Mouse (Mus musculus): ENCODE data around the gene Pex13.
"Not testable (repeated sequence)": the region's sequence is repeated elsewhere in the genome, so short reads cannot be mapped to it uniquely, and the experiment has no call there.

The Pex13 gene

DNA sequence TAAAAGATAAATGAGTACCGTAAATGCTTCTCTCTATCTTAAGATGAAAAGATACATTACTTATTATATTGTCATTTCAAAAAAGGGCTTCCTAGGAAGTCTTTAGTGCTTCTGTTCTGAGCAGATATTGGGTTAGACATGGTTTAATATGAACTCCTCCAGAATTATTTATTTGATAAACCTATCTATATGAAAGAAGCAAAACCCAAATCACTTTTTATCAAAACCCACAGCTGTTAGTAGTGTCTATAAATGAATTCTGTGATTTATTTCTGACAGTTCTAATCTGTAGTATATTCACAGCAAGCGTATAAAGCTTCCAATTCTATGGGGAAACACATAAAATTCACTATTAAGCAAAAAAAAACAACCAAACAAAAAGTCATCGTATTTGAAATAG lies 17.9 kb downstream of the Pex13 start:
- DNase-seq (ENCODE audit: low read depth in 1 of 2, low spot score in 2 of 2) = no peak

DNA sequence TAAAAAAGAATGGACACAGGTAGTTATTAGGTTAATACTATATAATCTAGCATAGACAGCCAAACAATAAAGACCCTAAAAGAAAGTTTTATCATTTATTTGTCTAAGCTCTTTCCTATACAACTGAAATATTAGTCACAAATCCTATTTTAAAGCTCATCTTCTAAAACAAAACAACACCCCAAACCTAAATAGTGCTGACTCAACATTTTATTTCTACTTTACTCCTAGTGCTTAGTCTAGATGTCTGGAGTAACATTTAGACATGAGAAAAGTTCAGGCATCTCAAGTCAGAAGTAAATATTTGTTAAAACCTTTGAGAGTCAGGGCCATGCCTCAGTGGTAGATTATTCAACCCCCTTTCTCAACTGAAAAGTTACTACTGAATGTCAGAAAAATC lies 18.3 kb downstream of the Pex13 start:
- DNase-seq (ENCODE audit: low read depth in 1 of 2, low spot score in 2 of 2) = no peak

DNA sequence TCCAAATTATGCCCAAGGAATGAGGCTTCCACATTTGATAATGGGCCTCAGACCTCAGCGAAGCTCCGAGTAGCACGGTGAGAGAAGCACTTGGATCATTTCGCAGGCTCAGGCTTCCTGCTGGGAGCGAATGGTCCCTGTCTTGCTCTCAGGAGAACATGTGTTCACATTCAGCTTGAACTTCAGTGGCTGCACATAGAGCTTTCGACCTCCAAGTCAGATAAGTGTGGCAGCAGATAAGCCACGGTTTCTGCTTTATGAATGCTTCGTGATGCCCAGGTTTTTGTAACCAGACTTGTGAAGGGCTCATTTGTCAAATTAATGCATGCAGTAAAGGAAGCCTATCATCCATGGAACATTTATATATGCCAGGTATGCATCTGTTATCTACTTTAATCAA lies 31.2 kb downstream of the Pex13 start:
- DNase-seq (ENCODE audit: low read depth in 1 of 2, low spot score in 2 of 2) = no peak

DNA sequence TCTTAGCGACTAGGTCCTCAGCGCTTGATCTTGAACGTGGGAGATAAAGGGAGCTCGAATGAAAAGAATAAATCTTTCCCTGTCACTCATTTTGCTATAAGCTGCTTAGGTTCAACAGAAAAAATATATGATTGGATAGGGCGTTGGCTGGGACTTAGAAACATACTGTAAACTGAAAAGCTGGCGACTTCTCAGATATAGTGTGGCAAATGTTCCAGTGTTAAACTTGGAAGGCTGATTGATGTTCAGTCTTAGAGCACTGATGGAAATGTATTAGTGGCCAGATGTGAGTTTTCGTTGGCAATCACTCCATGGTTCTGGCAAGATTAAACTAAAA lies 31.9 kb downstream of the Pex13 start:
- DNase-seq (ENCODE audit: low read depth in 1 of 2, low spot score in 2 of 2) = no peak

DNA sequence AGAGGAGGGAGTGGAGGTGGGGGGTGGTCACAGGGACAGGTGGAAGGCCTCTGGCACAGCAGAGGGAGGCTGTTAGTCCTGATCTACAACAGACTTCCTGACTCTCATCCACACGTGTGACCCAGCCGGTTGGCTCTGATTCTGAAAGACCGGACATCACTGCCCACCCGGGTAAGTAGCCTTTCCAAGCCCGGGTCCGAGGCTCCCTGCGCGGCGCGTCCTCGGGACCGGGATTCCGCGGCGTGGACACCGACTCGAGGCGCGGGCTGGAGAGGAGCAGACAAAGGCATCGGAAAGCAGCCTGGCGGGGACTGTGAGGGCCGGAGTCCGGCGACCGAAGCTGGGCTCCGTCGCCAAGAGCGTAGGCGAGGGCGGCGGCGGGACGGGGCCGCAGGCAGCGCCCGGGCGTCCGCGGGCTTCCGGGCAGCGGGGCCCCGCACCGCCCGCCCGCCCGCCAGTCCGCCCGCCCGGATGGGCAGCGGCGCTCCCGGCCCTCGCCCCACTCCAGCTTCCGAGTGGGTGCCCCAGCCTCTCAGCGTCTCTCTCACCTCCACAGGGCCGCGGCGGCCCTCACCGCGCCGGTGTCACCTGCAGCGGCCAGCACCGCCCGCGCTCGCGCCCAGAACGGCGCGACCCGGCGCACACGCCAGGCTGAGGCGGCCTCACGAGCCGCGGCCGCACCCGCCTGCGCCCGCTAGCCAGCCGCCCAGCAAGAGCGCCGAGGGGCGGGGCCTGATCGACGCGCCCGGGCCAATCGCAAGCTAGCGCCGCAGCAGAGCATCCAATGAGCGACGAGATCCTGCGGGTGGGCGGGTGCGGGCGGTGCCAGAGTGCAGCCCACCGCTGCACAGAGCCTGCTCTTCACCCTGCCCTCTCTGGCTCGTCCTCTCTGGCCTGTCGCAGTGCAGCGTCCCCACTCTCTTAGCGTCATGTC lies 32.5 kb downstream of the Pex13 start, which contains the start of gene 0610010F05Rik:
0610010F05Rik (minus strand) TSS at position 695 of the 934 bp plus-strand sequence.
- peak; percentile 13 to 51 for DNase-seq (ENCODE audit: low read depth in 1 of 2, low spot score in 2 of 2)

DNA sequence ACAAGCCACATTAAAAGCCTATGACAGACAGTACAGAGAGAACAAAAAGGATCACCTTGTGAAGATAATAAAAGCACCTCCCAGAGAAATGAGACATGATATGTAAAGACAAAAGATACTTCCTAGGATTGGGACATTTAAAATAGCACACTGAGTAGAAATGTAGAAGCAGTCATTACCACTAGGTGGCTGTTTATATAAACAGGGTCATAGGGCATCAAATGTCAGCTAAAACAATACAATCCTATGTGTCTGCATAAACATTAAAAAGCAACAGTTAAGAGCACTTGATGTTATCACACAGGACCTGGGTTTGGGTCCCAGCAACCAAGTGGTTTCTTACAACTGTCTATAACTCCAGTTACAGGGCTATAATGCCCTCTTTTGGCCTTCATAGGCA lies 35.1 kb downstream of the Pex13 start:
- DNase-seq (ENCODE audit: low read depth in 1 of 2, low spot score in 2 of 2) = no peak

DNA sequence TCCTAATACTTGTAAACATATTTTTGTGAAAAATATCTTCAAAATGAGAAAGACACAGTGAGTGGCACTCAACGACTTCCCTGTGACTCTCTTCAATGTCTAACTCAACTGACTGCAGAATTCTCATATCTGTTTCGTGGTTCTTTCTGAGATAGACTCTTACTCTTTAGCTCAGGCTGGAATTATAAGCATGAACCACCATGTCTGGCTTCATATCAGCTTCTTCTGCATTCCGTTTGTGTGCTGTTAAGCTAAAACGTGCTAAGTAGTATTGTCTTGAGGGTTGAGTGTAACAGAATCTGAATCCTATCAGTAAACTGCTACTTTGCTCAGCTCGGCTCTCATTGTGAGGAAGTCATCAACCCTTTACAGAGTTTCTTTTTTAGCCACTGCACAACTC lies 46.8 kb downstream of the Pex13 start:
- no peak for DNase-seq (ENCODE audit: low read depth in 1 of 2, low spot score in 2 of 2)

DNA sequence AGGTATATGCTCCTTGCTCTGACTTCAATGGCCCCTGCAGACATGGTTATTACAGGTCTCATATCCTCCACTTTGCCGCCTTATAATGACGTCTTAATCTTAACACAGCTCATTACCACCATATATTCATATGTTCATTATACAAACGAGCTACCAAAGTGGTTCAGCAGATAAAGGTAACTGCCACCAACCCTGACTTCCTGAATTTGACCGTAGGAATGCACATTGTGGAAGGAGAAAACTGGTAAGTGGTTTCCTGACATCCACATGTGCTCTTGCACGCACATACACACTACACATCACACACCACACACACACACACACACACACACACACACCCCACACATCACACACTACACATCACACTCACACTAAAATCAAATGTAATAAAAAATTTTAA lies 51.2 kb downstream of the Pex13 start:
- no peak for DNase-seq (ENCODE audit: low read depth in 1 of 2, low spot score in 2 of 2)

DNA sequence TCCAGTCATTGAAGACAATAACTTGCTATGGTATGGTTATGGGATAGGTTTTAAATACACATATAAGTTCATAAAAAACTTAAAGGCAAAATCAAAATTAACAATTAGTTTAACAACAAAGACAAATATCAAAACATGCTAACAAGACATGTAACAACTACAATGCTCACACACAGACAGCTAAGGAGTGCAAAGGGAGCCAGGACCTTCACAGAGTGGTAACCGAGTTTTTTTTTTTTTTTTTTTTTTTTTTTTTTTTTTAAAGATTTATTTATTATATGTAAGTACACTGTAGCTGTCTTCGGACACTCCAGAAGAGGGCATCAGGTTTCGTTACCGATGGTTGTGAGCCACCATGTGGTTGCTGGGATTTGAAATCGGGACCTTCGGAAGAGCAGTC lies 58.5 kb downstream of the Pex13 start:
- not testable (repeated sequence) for DNase-seq (ENCODE audit: low read depth in 1 of 2, low spot score in 2 of 2)
